Mouse (Mus musculus) liver, embryonic 14.5 days (tissue): Measurements from ENCODE around the gene Clasp1.

ENCODE experiments used
- CTCF ChIP-seq: IDR thresholded peaks from 2 replicates; pipeline ENCODE4 v1.5.1; 2016; ENCODE audit warnings: antibody characterized with exemption, low read depth, control low read depth
- EP300 ChIP-seq: IDR thresholded peaks from 2 replicates; pipeline ENCODE4 v1.6.1; 2016; ENCODE audit warnings: antibody characterized with exemption, low read depth

- TF ChIP-seq EP300 (no peak), CTCF (no peak)
Measured at GRCm38 (mm10) chr1:118457883-118458259, 69.0 kb downstream of the Clasp1 start.
